Mouse (Mus musculus) liver (tissue): ENCODE measurements at regions not wholly inside any gene's neighbourhood (a gene's known extent, or its start where the extent isn't known, plus 50 kb on each side); places are given as distances from the start of the nearest gene placed in this dataset.

Source experiments
- DNase-seq: peaks from one replicate; pipeline ENCODE4 v3.0.0-alpha.2; 2020; ENCODE audit warnings: mixed read lengths

DNA sequence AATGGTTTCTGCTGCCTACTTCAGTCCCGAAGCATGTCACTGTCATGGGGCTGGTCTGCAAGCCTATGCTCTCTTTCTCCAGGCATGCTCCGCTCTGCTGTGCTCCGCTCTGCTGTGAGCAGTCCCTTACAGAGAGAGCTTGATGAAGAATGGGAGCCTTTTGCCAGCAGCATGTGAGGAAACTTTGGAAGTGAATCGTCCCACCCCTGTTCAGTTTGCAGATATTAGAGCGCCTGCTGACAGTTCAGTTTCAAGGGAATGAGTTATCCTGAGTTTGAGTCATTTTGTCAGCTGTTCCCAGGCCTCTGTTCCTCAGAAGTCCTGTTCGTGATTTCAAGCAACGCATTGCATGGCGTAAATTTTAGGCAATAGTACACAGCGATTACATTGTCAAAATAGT is 173.6 kb downstream of the Gm19410 start:
- no peak for DNase-seq

DNA sequence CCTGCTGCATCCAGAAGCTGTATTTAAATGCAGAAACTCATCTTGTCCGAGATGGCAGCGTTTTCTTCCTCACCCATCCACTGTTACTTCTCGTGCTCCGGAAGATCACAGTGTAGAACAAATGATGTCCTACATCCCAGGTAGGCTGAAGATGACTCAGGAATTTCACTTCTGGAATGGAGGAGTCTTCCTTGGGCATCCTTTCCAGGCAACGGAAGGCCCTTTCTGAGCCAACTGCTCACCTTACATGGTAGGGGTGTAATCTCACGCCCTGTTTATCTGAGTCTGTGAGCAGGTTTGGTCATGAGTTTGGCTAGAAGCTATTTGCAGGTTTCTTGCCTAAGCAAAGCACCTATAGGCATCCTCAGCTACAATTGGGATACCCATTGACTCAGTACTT is 176.9 kb downstream of the Gm19410 start:
- no peak for DNase-seq

DNA sequence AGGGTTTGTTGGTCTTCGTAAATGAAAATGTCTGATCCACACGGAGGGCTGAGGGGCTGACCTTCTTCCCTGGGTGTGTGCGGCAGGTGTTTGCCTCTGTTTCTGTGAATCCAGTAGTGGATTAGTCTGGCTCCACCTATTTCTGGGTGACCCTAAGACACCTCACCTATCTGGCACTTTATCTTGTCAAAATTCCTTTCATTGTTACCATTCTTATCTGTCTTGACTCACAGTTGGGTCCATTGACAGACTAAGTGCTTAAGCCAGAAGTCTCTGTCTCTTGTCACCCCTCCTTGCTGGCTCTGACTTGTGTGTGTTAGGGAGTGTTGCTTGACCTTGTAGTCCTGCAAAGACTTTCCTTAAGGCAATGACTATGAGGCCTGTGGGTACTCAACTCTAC is 178.1 kb downstream of the Gm19410 start:
- DNase-seq = no peak

DNA sequence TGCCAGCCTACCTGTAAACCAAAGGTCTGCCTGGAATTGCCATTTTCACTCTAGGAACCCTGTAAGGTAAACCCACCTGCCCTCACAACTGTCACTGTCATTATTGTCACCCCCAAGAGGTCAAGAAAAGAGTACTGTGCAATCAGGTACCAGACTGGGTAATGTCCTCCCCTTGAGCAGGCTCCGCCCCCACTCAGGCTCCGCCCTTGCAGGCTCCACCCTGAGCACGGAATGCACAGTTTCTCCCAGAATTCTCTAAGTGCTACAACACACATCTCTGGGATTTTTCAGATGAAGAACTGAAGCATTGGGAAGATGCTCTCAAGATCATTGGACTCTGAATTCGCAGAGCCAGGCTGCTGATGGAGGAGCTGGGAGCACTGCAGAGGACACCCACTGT is 178.9 kb downstream of the Gm19410 start:
- DNase-seq = no peak

DNA sequence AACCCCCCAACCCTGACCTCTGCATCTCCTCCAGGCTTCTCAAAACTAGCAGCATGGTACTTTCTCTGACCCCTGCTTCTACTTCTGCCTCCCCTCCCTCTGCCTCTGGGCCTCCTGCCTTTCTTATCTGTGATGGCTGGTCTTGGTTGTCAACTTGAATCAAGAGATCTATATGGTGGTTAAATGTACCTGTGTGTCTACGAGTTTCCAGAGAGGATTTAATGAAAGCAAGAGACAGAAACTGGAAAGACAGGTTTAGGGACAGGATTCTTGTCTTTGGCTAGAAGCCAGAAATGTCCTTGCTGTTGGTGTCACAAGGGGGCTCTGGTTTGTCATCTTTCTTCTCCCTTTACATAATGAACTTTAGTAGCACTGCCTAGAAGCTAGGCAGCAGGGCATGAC is 180.9 kb downstream of the Gm19410 start:
- DNase-seq = no peak

DNA sequence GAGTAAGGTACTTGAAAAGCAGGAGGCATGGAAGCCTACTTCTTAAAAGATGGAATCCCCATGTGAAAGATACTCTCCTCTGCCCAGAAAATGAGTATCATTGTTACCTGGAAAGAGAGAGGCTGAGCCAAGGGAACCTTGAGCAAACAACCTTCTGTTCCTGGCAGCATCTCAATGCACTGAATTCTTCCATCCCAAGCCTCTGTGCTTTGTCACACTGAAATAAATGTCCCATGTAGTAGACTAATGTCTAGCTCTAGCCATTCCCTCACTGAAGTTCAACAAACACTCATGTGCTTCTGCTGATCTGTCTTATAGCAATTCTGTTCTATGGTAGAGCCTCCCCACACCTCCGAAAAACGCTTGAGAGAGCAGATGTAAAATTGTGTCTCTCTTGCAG is 182.6 kb downstream of the Gm19410 start:
- no peak for DNase-seq

DNA sequence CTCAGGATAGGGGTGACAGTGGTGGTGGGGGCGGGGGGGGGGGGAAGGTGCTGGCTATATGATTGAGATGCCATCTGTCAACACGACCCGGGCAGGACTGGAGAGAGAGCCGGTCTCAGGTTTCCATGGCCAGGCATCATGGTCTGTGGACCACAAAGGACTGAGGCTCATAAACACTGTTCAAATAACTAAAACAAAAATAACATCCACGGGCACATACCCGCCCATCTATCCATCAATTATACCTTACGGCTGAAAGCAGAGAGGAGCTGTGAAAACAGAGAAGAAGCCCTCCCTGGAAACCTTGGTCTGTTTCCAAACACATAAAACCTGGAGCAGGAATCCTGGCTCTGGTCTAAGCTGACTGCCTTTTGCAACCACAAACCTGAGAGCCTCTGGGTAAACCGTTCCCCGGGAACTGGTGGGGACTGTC is 183.2 kb downstream of the Gm19410 start:
- no peak for DNase-seq

DNA sequence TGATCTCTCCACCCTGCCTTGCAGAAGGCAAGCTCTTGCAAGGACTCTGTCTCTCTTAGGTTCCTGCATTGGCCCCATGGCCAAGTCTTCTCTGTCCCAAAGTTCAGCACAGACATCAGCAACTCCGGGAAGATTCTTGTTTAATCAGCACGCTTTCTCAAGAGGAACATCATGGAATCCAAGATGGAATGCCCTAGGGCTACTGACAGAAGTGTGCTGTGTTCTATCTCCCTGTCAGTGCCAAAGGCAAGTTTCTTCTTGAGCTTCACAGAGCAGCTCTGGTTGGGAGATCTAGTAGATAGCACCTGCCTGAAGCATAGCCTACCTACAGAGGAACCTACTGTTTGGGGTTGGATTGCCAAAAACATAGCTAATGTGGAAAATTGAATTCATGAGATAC is 189.9 kb downstream of the Gm19410 start:
- no peak for DNase-seq

DNA sequence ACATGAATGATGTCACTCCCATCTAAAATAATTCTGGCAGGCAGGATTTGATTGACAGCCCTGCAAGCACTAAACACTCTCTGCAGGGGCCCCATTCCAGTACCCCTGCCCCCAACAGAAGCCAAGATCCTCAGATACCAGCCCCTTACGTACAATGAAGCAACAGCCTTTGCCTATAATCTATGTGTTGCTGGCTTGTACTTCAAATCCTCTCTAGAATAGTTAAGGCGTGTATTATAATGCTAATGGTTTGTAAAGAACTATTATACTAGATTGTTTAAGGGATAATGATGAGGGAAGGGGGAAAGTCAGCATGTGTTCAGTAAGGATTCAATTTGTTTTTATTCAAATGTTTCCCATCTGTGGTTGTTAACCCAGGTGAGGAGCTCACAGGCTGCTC is 190.7 kb downstream of the Gm19410 start:
- DNase-seq = no peak

DNA sequence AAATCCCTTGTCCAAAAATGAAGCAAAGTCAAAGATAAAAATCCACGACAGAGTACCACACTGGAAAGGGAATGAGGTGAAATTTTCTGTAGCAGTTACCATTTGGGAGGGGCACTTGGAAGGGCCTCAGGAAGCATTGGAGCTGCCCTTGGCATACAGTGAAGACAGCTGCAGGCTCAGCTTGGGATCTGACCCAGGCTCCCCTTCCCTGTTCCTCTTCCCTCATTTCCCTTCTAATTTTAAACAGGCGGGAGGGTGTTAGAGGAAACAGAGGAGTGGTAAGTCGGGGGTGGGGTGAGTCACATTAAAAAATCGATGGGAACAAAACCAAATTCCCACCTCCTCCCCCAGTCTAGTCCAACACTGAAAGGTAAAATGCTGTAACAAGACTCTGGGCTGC is 193.6 kb downstream of the Gm19410 start:
- no peak for DNase-seq

DNA sequence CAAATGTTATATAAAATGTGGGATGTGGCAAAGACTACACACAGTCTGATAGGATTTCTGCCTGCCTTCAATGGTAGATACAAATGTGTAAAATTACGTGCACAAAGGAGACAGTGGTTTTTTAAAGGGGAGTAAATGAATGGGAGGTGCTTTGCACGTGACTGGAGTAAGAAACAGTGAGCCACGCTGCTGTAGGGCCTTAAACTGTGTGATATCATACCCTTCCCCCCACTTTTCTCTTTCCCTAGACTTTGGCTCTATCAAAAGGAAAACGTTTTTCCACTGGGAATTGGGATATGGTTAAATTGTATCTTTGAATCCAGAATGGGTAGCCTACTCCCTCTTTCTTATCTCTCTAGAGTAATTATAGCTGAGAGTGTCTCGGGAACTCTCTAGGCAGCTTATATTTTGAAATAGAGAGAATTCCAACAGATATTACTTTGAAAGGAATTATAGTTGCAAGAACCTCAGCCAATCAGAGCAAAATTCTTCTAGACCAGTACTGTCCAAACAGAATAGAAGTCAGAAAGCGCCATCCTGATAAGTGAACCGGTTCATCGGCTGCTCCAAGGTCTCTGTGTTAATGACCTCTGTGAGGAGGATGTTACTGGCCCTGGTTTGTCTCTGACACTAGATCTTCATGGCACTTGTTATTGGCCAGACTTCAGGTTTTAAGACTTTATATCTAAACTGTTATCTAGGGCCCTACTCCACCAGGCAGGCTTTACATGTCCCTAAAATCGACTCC is 195.5 kb downstream of the Gm19410 start:
- DNase-seq = no peak

DNA sequence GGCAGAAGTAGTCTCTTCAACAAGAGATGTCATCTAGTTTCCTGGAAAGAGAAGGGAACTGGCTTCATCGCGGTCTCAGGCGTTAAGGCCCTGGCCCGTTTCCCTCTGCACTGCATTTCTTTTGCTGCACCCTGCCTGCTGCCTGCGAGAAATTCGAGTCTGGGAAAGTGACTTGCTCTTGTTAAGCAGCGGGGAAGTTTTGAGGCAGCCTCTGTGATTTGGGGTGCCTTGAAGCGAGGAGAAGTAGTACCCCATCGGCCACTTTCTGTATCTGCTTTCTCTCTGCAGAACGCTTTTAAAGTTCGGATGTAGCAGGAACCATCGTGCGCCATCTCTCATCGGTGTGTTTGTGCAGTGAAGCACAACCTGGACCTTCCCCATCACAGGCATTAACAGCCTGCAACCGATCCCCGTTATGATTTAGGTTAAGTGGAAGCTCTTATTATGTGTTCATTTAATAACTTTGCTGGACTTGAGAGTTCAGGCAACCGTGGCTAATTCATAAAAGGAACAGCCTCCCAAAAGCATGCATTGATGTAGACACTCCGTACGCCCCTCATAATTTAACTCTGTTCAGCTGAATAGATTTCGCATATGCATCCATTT is 196.1 kb downstream of the Gm19410 start:
- no peak for DNase-seq

DNA sequence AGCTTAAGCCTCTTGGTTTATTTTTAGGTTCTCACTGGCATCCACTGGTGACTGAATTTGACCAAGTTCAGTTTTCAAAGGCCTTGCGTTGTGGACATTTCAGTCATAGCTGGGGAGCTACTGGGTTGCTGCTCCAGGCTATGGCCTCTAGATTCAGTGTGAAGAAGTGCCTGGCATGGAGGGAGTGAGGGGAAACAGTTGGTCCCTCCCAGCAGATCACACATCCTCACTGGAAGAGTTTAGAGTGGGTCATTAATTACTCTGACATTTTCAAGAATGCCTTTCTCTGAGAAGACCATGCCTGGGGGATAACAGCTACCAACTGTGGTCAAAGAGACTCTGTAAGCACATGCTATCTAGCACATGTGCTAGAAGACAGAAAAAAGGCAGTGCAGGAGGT is 199.3 kb downstream of the Gm19410 start:
- DNase-seq = no peak

DNA sequence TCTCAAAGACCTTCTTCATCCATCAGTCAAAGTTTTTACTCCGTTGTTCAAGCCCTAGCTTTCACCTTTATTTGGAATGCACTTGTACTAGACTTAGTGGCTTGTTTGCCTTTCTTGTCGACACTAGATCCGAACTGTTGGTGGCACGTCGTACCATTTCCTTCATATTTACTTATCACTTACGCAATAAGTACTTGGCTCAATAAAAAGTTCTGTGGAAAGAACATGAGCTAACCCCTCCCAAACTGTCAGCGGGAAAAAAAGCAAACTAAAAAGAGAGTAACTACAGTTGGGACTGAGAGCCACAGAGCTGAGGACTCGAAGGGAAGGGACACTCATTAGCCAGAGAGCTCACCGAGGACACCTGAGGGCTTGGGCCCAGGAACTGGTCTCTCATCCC is 202.8 kb downstream of the Gm19410 start:
- DNase-seq = no peak

DNA sequence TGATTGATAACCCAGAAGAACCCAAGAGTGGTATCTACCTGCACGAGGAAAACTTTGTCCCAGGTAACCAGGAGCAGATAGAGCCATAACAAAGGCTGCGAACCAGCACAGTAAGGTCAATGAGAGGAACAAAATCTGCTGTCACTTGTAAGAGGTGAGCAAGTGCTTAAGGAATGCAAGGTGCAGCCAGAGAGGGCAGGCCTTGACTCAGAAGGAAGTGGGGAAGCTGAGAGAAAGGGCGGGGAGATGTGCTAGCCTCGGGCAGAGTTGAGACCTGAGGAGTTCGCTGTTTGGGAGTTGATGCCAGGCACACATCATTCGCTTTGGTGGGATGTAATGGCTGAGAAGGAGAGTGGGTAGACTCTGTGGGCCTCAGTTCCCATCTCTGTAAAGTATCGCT is 205.5 kb downstream of the Gm19410 start:
- no peak for DNase-seq

DNA sequence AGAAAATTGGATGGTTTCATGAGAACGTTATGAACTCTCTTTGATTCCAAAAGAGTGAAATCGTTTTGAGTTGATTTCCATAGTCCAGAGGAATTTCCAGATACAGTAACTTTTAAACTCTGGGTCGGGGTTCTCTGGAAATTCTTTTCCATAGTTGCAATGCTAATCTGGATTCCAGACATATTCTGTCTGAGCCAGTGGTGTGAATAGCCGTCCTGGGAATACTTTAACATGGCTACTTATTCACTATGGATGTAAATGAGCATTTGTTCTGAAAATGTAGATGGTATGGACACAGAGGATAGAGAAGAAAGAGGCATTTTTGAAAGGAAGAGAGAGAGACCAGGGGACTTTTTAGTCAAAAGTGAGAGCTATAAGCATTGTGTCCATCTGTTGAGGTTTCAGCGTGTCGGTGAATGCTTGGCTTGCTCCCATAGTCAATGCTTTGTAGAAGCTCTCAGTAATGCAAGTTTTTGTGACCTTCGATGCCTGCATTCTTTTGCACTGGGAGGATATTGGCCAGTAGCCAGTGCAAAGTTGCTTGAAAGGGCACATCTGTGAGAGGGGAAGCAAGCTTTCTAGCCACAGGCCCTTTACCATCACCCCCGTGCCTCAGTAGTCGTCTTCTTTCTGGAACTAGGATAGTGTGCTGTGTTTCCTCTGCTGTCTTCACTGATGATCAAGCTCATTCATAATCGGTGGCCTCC is 208.9 kb downstream of the Gm19410 start:
- DNase-seq = no peak

DNA sequence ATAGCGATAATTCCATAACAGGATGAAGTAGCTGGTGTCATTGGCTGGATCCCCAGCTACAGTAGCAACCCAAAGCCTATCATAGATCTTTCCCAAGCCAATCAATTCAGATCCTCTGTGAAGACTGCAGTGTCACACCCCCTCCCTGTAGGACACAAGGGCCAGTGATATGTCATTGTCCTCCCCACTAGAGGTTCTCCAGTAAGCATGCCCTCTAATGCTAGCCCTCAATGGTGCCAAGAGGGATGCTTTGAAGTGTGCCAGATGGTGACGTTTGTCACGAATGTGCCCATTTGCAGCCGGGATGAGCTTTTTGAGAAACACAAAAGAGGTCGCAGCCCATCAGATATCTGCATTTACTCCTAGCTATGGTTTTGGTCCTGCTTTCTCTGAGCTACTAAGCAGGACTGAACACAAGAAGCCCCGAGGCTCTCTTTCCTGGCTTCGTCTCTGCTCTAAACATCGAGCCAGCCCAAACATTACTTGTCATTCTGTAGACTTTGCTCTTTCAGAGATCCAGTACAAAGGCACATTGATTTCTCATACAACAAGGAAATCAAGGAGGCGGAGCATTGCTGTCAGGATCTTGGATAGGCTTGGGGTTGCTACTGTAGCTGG is 214.2 kb downstream of the Gm19410 start:
- DNase-seq = no peak

DNA sequence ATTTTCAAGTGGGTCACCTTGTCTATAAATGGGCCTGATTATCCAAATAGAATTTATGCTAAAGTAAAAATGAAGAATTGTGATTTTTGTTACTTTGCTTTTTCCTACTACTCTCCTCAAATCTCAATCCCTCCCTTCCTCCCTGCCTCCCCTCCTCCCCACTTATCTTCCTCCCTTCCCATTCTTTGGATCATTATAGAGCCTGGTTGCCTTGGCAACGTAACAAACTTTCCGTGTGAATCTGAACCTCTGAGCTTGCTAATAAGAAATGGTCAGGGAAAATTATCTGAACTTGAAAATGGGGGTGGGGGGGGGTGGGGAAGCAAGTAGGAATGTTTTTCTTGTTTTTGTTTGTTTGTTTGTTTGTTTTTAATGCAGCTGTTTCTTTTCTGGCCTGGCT is 217.5 kb downstream of the Gm19410 start:
- no peak for DNase-seq

DNA sequence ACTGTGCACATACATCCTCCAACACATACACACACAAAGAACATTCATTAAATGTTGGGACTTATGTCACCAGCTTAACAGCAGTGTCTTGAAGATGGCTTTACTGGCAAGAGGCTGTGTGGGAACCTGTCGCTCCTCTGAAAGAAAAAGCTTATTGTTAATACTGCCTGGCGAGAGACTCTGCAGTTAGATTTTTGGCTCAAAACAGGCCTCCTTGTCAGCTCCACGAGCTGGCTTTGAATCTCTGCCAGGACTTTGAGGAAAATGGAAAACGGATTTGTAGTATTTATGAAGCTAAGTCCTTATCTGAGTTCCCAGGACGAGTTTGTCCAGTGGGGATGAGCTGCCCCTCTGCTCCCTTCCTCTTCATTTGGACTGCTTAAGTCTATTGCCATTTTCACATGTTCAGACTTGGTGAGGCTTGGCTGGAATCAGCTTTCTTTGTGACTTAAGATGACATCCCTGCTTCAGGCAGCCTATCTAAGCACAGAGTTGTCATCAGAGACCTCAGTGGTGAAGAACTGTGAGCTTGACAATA is 219.6 kb downstream of the Gm19410 start:
- DNase-seq = no peak

DNA sequence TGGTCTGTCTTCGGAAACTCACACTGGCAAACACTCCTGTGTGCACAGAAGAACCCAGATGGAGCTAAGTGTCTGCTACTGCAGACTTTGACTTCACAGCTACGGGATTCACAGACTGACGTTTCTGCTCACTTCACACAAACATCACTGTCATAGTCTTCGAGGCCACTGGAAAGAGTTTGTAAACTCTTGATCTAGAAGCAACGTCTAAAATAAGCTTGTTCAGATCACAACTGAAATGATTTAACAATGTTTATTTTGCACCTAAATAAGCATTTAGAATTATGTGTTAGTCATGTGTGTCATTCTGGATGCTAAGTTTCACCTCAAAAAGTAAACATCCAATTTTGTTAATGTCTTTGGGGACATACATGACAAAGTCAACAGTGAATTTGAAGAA is 221.7 kb downstream of the Gm19410 start:
- no peak for DNase-seq

DNA sequence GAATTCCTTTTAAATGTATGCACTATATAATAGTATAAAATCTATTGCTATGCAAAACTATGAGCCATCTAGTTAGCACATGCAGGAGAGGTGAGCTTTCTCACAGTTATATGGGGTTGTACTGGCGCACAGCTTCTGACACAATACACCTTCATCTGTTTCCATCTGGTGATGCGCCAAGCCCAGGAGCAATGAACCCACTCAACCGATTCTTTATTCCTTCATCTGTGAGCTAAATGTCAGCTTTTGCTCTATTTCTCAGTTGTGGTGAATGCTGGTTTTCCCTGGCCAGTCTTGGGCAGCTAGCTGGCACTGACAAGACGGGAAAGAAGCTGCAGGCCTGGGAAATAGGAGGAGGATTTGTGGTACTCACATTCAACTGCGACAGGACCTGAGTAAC is 225.4 kb downstream of the Gm19410 start:
- DNase-seq = no peak

DNA sequence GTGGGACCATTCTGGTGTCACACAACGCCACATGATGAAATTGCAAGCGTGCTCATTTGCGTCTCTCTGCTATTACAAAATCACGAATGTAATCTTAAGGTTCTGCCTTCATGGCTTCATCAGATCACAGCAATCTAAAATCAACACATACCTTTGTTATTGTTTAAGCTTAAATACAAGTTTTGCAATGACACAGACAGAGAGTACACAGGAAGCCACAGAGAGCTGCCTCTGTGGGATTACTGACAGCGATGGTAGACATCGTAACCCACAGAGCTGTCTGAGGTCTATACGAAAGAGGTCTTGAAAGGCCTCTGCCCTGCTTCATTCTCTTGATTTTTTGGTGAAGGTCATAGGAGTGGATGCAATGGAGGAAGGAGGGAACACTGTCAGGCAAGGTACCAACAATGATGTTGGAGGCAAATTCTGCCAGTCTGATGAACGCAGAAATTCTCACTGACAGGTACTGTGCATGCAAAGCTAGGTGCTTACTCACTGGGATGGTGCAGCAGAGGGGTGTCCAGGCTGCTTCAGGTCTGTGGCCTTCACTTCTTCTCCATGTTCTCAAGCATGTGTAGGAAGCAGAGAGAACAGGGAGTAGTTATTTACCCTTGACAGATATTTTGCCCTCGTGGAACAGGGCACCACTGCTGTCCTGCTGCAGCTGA is 226.5 kb downstream of the Gm19410 start:
- no peak for DNase-seq
